Mouse (Mus musculus) lung, adult 2 months (tissue): Measurements from ENCODE around the gene Ttll11. TPM values are rescaled to one million over a fixed set of nuclear protein-coding genes. Genes with fewer than 3 reads are reported as not detected.

Source experiments
- DNase-seq: peaks from one replicate; pipeline ENCODE4 v3.0.0; 2022
- H3K4me1 ChIP-seq: fragments of 200-500 bp; 2 replicates; pipeline ENCODE4 v1.6.1; 2011; ENCODE audit warnings: low read length; ENCODE audit not compliant: control insufficient read depth, insufficient read depth
- H3K4me3 ChIP-seq: fragments of 200-500 bp; replicated peaks from 2 replicates; pipeline ENCODE3; 2011; ENCODE audit warnings: low read depth, mild to moderate bottlenecking, control low read depth, low read length; ENCODE audit errors: extremely low read depth
- CTCF ChIP-seq: fragments of 200-500 bp; IDR thresholded peaks from 2 replicates; pipeline ENCODE4 v1.5.1; 2011; ENCODE audit warnings: mild to moderate bottlenecking, low read length, control low read depth; ENCODE audit not compliant: insufficient read depth
- POLR2A ChIP-seq: fragments of 200-500 bp; IDR thresholded peaks from 2 replicates; pipeline ENCODE4 v1.6.1; 2011; ENCODE audit warnings: low read depth, mild to moderate bottlenecking, control low read depth, low read length, borderline replicate concordance; ENCODE audit errors: extremely low read depth
- WGBS: fragments of 180-500 bp; shearing (Covaris S2); methylation state at CpG from one replicate; pipeline ENCODE4 v1.1.7; 2018; 5-methylcytosine and 5-hydroxymethylcytosine counted together
- polyA plus RNA-seq: library from polyadenylated mRNA; depleted of rRNA; stranded (reverse); fragments of >200 nt; gene quantifications from 2 replicates; pipeline ENCODE4 v1.2.3, GENCODE M21; 2012

Ttll11 gene
- polyA plus RNA-seq, 1 experiment, result 1.7 TPM

DNA sequence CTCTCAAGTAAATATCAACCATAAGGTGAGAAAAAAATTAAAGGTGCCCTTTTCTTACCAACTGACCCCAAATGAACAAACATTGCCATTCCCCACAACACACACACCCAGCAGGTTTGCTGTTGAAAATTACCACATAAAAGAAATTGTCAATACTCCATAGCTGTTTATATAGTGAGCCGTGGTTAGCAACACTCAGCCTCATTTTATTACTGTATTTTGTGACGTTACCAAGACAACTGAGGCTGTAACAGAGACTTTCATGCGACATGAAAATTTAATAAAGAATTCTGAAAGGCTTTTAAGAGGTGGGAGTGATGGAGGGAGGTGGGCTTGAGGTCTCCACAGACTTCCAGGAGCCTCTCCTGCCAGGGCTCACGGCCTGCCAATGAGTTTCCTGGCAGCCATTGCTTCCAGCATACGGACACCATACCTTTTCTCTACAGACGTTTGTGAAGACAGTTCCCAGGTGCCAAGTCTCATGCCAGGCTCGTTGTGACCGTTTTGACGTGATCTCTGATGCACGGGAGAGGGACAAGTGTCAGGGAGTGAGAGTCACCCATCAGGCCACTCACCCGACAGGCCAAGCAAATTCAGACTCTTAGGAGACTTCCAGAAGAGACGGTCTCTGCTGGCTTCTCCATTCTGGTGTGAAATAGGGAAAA, 232.2 kb downstream of the Ttll11 start:
- Histone ChIP-seq H3K4me3 (no peak overlapping the region), H3K4me1 (no peaks in the 10 kb centered on the region)
- TF ChIP-seq CTCF, result no peak
- no peak for TF ChIP-seq POLR2A
- WGBS, result 71% methylated on average over 12 of the region's 12 CpGs
- no peak for DNase-seq

DNA sequence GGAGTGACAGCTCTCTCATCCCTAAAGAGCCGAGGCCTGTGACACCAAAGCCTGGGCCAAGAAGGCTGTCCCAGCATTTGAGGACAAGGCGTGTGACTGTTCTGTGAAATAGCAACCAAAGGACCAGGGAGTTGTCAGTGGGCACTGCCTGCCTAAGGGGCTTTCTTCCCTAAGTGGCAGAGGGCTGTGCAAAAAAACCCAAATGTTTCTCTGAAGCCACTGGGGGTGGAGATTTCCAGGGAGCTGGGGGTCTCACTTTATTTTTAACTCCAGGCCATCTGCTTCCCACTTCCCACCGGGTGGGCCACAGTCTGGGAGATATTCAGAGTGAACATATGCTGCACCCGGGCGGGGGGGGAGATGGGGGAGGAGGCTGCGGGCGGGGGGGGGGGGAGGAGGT, 233.1 kb downstream of the Ttll11 start:
- H3K4me1 ChIP-seq, result no peaks in the 10 kb centered on the region
- no peak overlapping the region for H3K4me3 ChIP-seq
- DNase-seq, result no peak
- TF ChIP-seq CTCF (no peak), POLR2A (no peak)
- 40% methylated on average over 6 of the region's 7 CpGs for WGBS

DNA sequence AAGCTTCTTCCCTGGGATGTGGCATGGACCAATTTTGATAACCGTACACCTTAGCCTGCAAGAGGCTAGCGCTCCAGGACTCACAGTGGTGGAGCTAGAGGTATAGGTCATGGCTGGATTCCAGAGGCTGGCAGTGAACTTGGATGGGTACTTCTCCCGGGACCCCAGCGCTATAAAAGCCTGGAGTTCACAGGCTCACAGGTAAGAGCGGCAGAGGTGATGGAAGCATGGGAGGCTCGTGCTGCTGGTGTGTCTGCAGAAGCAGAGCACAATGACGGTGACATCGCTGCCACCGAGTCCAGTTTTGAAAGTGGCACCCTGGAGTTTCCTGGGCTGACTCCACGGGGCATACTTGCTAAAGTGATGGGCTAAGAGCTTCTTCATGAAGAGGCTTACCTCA, 233.8 kb downstream of the Ttll11 start:
- DNase-seq, result no peak
- H3K4me1 ChIP-seq, result no peaks in the 10 kb centered on the region
- WGBS, result 91% methylated on average over 10 of the region's 10 CpGs
- no peak overlapping the region for H3K4me3 ChIP-seq
- no peak for TF ChIP-seq CTCF
- TF ChIP-seq POLR2A, result no peak

DNA sequence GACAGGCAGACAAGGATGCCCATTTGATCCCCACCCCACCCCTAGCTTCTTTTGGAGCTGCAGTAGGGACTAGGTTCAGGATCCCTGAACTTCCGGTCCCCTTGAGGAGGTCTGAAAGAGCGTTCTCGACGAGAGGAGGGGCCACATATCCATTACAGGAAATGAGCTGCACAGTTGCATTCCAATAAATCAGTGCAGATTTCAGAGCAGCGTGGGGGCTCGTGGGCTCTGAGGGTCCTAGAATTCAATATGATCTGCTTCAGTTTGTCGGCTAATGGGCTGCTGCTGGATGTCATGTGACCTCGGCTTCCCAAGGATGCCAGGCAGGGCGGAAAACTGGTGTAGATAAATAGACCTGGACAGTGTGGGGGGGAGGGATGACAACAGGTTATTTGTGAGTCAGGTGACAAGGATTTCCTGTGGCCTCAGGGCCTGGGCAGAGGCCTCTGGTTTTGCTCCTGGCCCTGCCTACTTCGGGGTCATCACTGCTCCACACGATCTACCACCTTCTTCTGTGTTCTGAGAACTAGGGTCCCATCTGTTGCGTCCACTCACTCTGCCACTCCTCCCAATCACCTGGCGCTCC, 240.0 kb downstream of the Ttll11 start:
- no peaks in the 10 kb centered on the region for H3K4me1 ChIP-seq
- TF ChIP-seq POLR2A (no peak), CTCF (no peak)
- WGBS, result 45% methylated on average over 13 of the region's 13 CpGs

DNA sequence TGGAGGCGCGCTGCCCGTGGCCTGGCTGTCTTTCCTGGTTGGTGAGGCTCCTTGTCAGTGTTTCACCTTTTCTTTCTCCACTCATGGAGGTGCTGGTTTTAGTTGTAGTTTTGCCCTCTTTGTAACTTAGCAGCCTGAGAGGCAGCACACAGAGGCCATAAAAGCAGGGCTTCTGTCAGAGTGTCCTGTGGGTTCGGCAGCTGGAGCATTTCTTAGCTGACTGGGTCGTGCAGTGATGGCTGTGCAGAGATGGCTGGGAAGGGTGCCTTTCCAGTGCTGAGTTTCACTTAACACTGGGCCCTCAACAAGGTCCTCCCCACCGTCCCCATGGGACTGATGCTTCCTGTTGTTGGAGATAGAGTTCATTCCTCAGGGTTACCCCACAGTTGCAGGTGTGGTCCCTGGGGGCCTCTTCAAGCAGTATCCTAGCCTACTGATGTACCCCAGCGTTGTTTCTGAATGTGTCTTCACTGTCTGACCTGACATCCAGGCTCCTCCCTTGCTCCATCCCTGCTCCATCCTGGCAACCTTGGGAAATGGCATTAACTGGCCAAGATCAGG, 242.2 kb downstream of the Ttll11 start:
- WGBS, result 72% methylated on average over 7 of the region's 7 CpGs
- no peak for DNase-seq
- Histone ChIP-seq H3K4me3 (no peak overlapping the region), H3K4me1 (no peaks in the 10 kb centered on the region)
- TF ChIP-seq POLR2A (no peak), CTCF (no peak)

More for the DNA sequence above, 240.0 kb downstream of the Ttll11 start:
- H3K4me3 ChIP-seq, result no peak overlapping the region
- DNase-seq, result no peak

DNA sequence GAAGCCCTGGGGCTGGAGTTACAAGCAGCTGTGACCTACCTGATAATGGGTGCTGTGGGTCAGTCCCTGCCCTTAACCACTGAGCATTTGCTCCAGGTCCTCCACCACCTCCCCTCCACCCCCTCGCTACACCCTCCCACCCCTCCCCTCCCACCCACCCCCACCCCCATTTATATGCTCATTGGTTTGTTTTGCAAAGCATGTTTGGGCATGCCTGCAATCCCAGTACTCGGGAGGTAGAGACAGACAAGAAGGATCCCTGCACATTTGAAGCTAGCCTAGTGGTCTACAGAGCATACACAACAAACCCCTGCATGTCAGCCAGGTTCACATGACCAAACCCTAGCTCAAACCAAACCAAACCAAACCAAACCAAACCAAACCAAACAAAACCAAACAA, 243.7 kb downstream of the Ttll11 start:
- no peak for DNase-seq
- H3K4me3 ChIP-seq, result no peak overlapping the region
- TF ChIP-seq CTCF, result no peak
- no peak for TF ChIP-seq POLR2A
- no peaks in the 10 kb centered on the region for H3K4me1 ChIP-seq
- WGBS, result 82% methylated on average over 2 of the region's 2 CpGs

DNA sequence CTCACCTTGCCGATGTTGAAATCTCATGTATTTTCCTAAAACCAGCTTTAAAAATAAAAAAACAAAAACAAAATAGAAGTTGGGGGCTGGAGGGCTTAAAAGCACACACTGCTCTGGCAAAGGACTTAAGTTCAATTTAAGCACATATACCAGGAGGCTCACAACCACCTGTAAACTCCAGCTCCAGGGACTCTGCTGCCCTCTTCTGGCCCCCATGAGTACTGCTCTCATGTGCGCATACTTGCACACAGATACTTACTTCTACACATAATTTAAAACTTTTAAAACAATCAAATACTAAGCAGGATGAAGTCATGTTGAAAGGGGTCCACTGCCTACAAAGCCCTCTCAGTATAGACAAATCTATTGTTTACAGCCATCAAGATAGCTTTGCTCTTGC, 244.7 kb downstream of the Ttll11 start:
- DNase-seq, result no peak
- TF ChIP-seq POLR2A (no peak), CTCF (peak; percentile 47)
- Histone ChIP-seq H3K4me1 (no peaks in the 10 kb centered on the region), H3K4me3 (no peak overlapping the region)
- WGBS, result 97% methylated on average over 2 of the region's 2 CpGs

DNA sequence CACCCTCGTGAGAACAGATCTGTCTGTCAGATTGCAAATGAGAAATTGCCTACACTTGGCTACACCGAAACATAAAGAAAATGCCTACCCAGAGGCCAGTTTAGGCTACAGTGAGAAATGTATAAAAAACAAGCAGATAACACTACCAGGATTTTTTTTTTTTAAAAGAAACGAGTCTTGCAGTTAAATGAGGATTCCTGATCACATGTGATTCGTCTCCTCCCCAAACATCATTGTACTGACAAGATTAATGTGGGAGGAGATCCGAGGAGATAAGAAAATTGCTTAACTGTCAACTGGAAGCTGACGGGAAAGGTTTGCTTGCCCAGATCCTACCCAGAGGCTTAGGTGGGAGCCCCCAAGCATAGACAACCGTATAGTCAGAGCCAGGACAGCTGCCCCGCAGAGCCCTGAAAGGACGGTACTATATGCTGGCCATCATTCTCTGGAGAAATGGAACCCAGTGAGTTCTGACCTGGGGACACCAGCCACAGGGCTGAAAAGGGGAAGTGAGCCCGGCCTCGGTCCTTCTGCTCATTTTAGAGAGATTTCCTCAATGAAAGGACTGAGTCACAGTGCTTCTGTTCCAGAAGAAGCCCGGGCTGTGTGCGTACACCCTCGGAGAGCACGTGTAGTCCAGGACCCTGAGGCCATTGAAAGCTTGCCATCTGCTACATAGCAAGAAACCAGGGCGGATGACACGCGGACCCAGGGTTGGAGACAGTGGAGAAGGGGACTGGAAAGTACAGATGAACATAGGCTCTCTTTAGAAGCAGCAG, 247.9 kb downstream of the Ttll11 start:
- 53% methylated on average over 18 of the region's 18 CpGs for WGBS
- no peak for TF ChIP-seq CTCF
- TF ChIP-seq POLR2A, result no peak
- Histone ChIP-seq H3K4me3 (no peak overlapping the region), H3K4me1 (peaks cover 14% of the 10 kb centered on the region)
- no peak for DNase-seq
